Mouse (Mus musculus) heart, adult 11 months (tissue): ENCODE results near the gene Tmem189.

Source experiments
- DNase-seq: peaks from one replicate; pipeline ENCODE4 v3.0.0; 2022

Gene Tmem189

GRCm38 (mm10) chr2:167689501-167690218 lies at the start of gene Tmem189:
TSS of gene Tmem189 (minus strand) at chr2:167689822.
- DNase-seq = peak; percentile 97

- no peak for DNase-seq
Observed at GRCm38 (mm10) chr2:167739030-167739429, 49.4 kb upstream of the Tmem189 start.

GRCm38 (mm10) chr2:167734861-167735260 lies 45.2 kb upstream of the Tmem189 start:
- no peak for DNase-seq

GRCm38 (mm10) chr2:167731149-167731548 lies 41.5 kb upstream of the Tmem189 start:
- DNase-seq = no peak

GRCm38 (mm10) chr2:167730036-167730435 lies 40.4 kb upstream of the Tmem189 start:
- no peak for DNase-seq

GRCm38 (mm10) chr2:167727161-167727560 lies 37.5 kb upstream of the Tmem189 start:
- no peak for DNase-seq

GRCm38 (mm10) chr2:167725879-167726278 lies 36.3 kb upstream of the Tmem189 start:
- DNase-seq = no peak

GRCm38 (mm10) chr2:167723589-167724206 lies 34.1 kb upstream of the Tmem189 start:
- DNase-seq = no peak

GRCm38 (mm10) chr2:167722538-167722937 lies 32.9 kb upstream of the Tmem189 start:
- no peak for DNase-seq

- DNase-seq = no peak
Observed at GRCm38 (mm10) chr2:167721159-167721882, 31.7 kb upstream of the Tmem189 start.

GRCm38 (mm10) chr2:167719520-167719919 lies 29.9 kb upstream of the Tmem189 start:
- DNase-seq = no peak

- DNase-seq = no peak
Observed at GRCm38 (mm10) chr2:167717208-167717607, 27.6 kb upstream of the Tmem189 start.

- DNase-seq = no peak
Observed at GRCm38 (mm10) chr2:167715008-167715407, 25.4 kb upstream of the Tmem189 start.

GRCm38 (mm10) chr2:167714298-167714697 lies 24.7 kb upstream of the Tmem189 start:
- DNase-seq = peak; percentile 96

- peak; percentile 97 for DNase-seq
Observed at GRCm38 (mm10) chr2:167712872-167713821, 23.5 kb upstream of the Tmem189 start.

- no peak for DNase-seq
Observed at GRCm38 (mm10) chr2:167710574-167710973, 21.0 kb upstream of the Tmem189 start.

- no peak for DNase-seq
Observed at GRCm38 (mm10) chr2:167709969-167710368, 20.3 kb upstream of the Tmem189 start.

GRCm38 (mm10) chr2:167708373-167708772 lies 18.8 kb upstream of the Tmem189 start:
- DNase-seq = no peak

- DNase-seq = no peak
Observed at GRCm38 (mm10) chr2:167706183-167706939, 16.7 kb upstream of the Tmem189 start.

GRCm38 (mm10) chr2:167704409-167704808 lies 14.8 kb upstream of the Tmem189 start:
- no peak for DNase-seq

GRCm38 (mm10) chr2:167702126-167702525 lies 12.5 kb upstream of the Tmem189 start:
- no peak for DNase-seq

- no peak for DNase-seq
Observed at GRCm38 (mm10) chr2:167701472-167701871, 11.8 kb upstream of the Tmem189 start.
